29 mouse cellular contexts compared by ENCODE assay signal in the genomic region with DNA sequence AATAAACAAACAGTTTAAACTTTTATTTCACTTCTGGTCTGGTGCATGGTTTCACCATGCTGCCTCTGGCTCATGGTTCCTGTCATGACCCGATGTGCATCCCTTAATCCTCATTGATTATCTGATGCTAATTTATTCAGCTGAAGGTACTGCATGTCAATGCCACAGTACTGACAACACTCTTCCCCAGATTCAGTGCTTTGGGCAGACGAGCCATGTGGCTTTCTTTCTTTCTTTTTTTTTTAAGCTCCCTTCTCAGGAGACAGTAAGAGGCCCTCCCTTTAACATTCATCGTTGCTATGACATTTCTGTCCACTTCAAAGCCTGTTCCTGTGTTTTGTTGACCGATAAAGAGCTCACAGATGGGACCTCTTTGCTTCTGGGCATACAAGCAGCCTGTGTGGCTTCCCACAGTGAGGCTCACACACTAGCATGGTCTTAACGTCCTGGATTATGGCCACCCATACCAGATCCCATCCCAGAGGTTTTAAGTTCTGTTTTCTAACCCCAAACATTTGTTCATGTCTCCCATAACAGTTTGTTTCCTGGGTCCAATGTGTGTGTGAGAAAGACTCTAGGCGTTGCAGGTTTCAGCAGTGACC. TPM values are rescaled to one million over a fixed set of nuclear protein-coding genes. Genes with fewer than 3 reads are reported as not detected.
DNase-seq lines count a peak whose midpoint lies in the region; ATAC-seq and TF ChIP-seq lines count a peak whose summit lies in the region.
"Had no signal": no experiment of that assay in that cellular context is flagged by ENCODE, and none has a peak within 500 bp of the region (broad histone marks: within the 10 kb centered on the region; RNA-seq: fewer than 3 reads in every experiment).

No protein-coding gene starts in this region.

- H3K36me3 ChIP-seq in hindbrain, embryonic 11.5 days (ENCODE audit: control insufficient read depth, insufficient read depth, low read length) = no peaks in the 10 kb centered on the region
- H3K36me3 ChIP-seq in hindbrain, embryonic 10.5 days = peaks cover 4% of the 10 kb centered on the region
- no peaks in the 10 kb centered on the region for H3K36me3 ChIP-seq in midbrain, embryonic 12.5 days
- no peaks in the 10 kb centered on the region for H3K36me3 ChIP-seq in midbrain, embryonic 15.5 days (replicated peaks)
- H3K36me3 ChIP-seq in liver, postnatal 0 days (replicated peaks; ENCODE audit: insufficient read depth, low read length) = peaks cover 17% of the 10 kb centered on the region
- H3K36me3 ChIP-seq: forebrain, embryonic 15.5 days; hindbrain, embryonic 15.5 days had no signal

- H3K9me3 ChIP-seq in hindbrain, embryonic 11.5 days (ENCODE audit: control insufficient read depth, low read length) = no peaks in the 10 kb centered on the region
- H3K9me3 ChIP-seq in hindbrain, embryonic 10.5 days = no peaks in the 10 kb centered on the region
- H3K9me3 ChIP-seq in midbrain, embryonic 12.5 days = no peaks in the 10 kb centered on the region
- no peaks in the 10 kb centered on the region for H3K9me3 ChIP-seq in midbrain, embryonic 15.5 days
- no peaks in the 10 kb centered on the region for H3K9me3 ChIP-seq in liver, postnatal 0 days (ENCODE audit: low read length)
- H3K9me3 ChIP-seq: forebrain, embryonic 15.5 days; heart, embryonic 12.5 days; hindbrain, embryonic 15.5 days; limb, embryonic 13.5 days; megakaryocyte, embryonic 14.5 days had no signal

- WGBS in hindbrain, embryonic 11.5 days = 36% methylated on average over 6 of the region's 6 CpGs
- WGBS in hindbrain, embryonic 10.5 days = 31% methylated on average over 6 of the region's 6 CpGs
- 21% methylated on average over 6 of the region's 6 CpGs for WGBS in midbrain, embryonic 12.5 days
- WGBS in midbrain, embryonic 15.5 days = 18% methylated on average over 6 of the region's 6 CpGs
- WGBS in liver, postnatal 0 days (ENCODE audit: insufficient replicate concordance) = 46% methylated on average over 6 of the region's 6 CpGs

- no peak overlapping the region for H3K4me3 ChIP-seq in hindbrain, embryonic 11.5 days (ENCODE audit: low read depth, low read length)
- H3K4me3 ChIP-seq in hindbrain, embryonic 10.5 days = no peak overlapping the region
- H3K4me3 ChIP-seq in midbrain, embryonic 12.5 days = no peak overlapping the region
- no peak overlapping the region for H3K4me3 ChIP-seq in midbrain, embryonic 15.5 days
- no peak overlapping the region for H3K4me3 ChIP-seq in liver, postnatal 0 days (ENCODE audit: low read depth, low read length)
- H3K4me3 ChIP-seq: forebrain, embryonic 15.5 days; heart, embryonic 12.5 days; hindbrain, embryonic 15.5 days; limb, embryonic 13.5 days; megakaryocyte, embryonic 14.5 days; myocyte had no signal

- no peak overlapping the region for H3K27ac ChIP-seq in hindbrain, embryonic 11.5 days (ENCODE audit: low read depth, low read length)
- no peak overlapping the region for H3K27ac ChIP-seq in hindbrain, embryonic 10.5 days
- peak overlapping the region; percentile 49 for H3K27ac ChIP-seq in midbrain, embryonic 12.5 days (replicated peaks)
- H3K27ac ChIP-seq in midbrain, embryonic 15.5 days = no peak overlapping the region
- H3K27ac ChIP-seq in liver, postnatal 0 days (ENCODE audit: low read depth) = peak overlapping the region; percentile 75
- H3K27ac ChIP-seq: forebrain, embryonic 15.5 days; hindbrain, embryonic 15.5 days; limb, embryonic 13.5 days had no signal

- no peaks in the 10 kb centered on the region for H3K27me3 ChIP-seq in hindbrain, embryonic 11.5 days (ENCODE audit: control insufficient read depth, insufficient read depth, low read length)
- H3K27me3 ChIP-seq in hindbrain, embryonic 10.5 days (ENCODE audit: insufficient read depth, poor library complexity, severe bottlenecking) = no peaks in the 10 kb centered on the region
- no peaks in the 10 kb centered on the region for H3K27me3 ChIP-seq in midbrain, embryonic 12.5 days
- H3K27me3 ChIP-seq in midbrain, embryonic 15.5 days (replicated peaks) = no peaks in the 10 kb centered on the region
- no peaks in the 10 kb centered on the region for H3K27me3 ChIP-seq in liver, postnatal 0 days (ENCODE audit: insufficient read depth, low read length)
- H3K27me3 ChIP-seq: forebrain, embryonic 15.5 days; heart, embryonic 12.5 days; hindbrain, embryonic 15.5 days; limb, embryonic 13.5 days; megakaryocyte, embryonic 14.5 days; Patski had no signal

- no peak overlapping the region for H3K9ac ChIP-seq in hindbrain, embryonic 11.5 days (ENCODE audit: low read depth, low read length)
- no peak overlapping the region for H3K9ac ChIP-seq in midbrain, embryonic 12.5 days (replicated peaks)
- H3K9ac ChIP-seq in midbrain, embryonic 15.5 days = no peak overlapping the region
- no peak overlapping the region for H3K9ac ChIP-seq in liver, postnatal 0 days (replicated peaks)
- H3K9ac ChIP-seq: forebrain, embryonic 15.5 days; heart, embryonic 12.5 days; hindbrain, embryonic 15.5 days; limb, embryonic 13.5 days had no signal

- ATAC-seq in hindbrain, embryonic 11.5 days (ENCODE audit: low FRiP score) = peak; percentile 58; the same call in 1 of the 2 replicates
- ATAC-seq in midbrain, embryonic 12.5 days (ENCODE audit: low FRiP score, low read depth) = peak; percentile 64
- no peak for ATAC-seq in midbrain, embryonic 15.5 days (replicated peaks)
- no peak for ATAC-seq in liver, postnatal 0 days
- ATAC-seq: forebrain, embryonic 15.5 days; Patski had no signal

- no peak for DNase-seq in hindbrain, embryonic 11.5 days (ENCODE audit: low spot score)
- no peak for DNase-seq in hindbrain, embryonic 10.5 days (ENCODE audit: low spot score)
- peak; percentile 14 for DNase-seq in liver, postnatal 0 days
- DNase-seq in natural killer cell, adult 2 months (ENCODE audit: low spot score in 2 of 2) = no peak
- DNase-seq in gastrocnemius, postnatal 4 days (ENCODE audit: low spot score in 2 of 2) = no peak
- DNase-seq: adrenal gland, postnatal 10 days; cerebellum, adult 2 months; gastrocnemius, postnatal 36 days; heart, postnatal 14 days; kidney, adult 11 months; kidney, postnatal 10 days; lung, adult 18-20 months; lung, postnatal 14 days; right cerebral cortex, postnatal 4 days had no signal

- no peaks in the 10 kb centered on the region for H3K4me1 ChIP-seq in hindbrain, embryonic 11.5 days (replicated peaks; ENCODE audit: control insufficient read depth, insufficient read depth, low read length)
- peaks cover 20% of the 10 kb centered on the region for H3K4me1 ChIP-seq in hindbrain, embryonic 10.5 days (replicated peaks)
- H3K4me1 ChIP-seq in midbrain, embryonic 12.5 days = peaks cover 7% of the 10 kb centered on the region
- no peaks in the 10 kb centered on the region for H3K4me1 ChIP-seq in midbrain, embryonic 15.5 days
- H3K4me1 ChIP-seq in liver, postnatal 0 days (ENCODE audit: insufficient read depth) = peaks cover 30% of the 10 kb centered on the region
- H3K4me1 ChIP-seq: forebrain, embryonic 15.5 days; heart, embryonic 12.5 days; hindbrain, embryonic 15.5 days; limb, embryonic 13.5 days; megakaryocyte, embryonic 14.5 days had no signal

- no peak overlapping the region for H3K4me2 ChIP-seq in hindbrain, embryonic 11.5 days (replicated peaks; ENCODE audit: low read depth, low read length)
- 0 out of 2 replicates have a peak overlapping the region, but pooled peaks have one; percentile 7 for H3K4me2 ChIP-seq in midbrain, embryonic 12.5 days (replicated peaks)
- H3K4me2 ChIP-seq in midbrain, embryonic 15.5 days = no peak overlapping the region
- H3K4me2 ChIP-seq in liver, postnatal 0 days (ENCODE audit: low read depth, low read length) = no peak overlapping the region
- H3K4me2 ChIP-seq: forebrain, embryonic 15.5 days; heart, embryonic 12.5 days; hindbrain, embryonic 15.5 days; limb, embryonic 13.5 days had no signal

- TF ChIP-seq EP300 in liver, postnatal 0 days (IDR thresholded peaks at IDR 0.05; ENCODE audit: low read depth) = no peak

- TF ChIP-seq CTCF in liver, postnatal 0 days (IDR thresholded peaks at IDR 0.05; ENCODE audit: low read depth) = no peak

RNA-seq across cellular contexts. Expression of a gene that starts 17.3 kb away (rescaled TPM):
- 1.3 TPM in 1 of 2 replicates, not detected in the other for polyA plus RNA-seq in hindbrain, embryonic 11.5 days (2014; fragmentation: Nextera tagmentation; extraction: Ambion mirVana)
- polyA plus RNA-seq in hindbrain, embryonic 10.5 days (2016; fragmentation: Nextera tagmentation; extraction: Ambion mirVana) = not detected in 2 replicates
- not detected in 2 replicates for polyA plus RNA-seq in midbrain, embryonic 12.5 days (2016; fragmentation: Nextera tagmentation; extraction: Ambion mirVana)
- polyA plus RNA-seq in midbrain, embryonic 15.5 days (2015; fragmentation: Nextera tagmentation; extraction: Ambion mirVana) = 0.35 and 0.42 TPM in 2 replicates
- 22.0 and 26.1 TPM in 2 replicates for polyA plus RNA-seq in liver, postnatal 0 days (2015; fragmentation: Nextera tagmentation; extraction: Ambion mirVana)
- not detected for total RNA-seq in gastrocnemius, postnatal 4 days (2021)
- total RNA-seq: ES-E14; gastrocnemius, postnatal 36 days; heart, postnatal 14 days; layer of hippocampus, adult 18-20 months; layer of hippocampus, postnatal 25 days; left cerebral cortex, postnatal 10 days had no signal
- polyA plus RNA-seq: embryonic facial prominence, embryonic 14.5 days; forebrain, embryonic 15.5 days; myocyte; Patski had no signal

RNA-seq across cellular contexts. Expression of a gene that starts 25.0 kb away (rescaled TPM):
- not detected in 2 replicates for polyA plus RNA-seq in hindbrain, embryonic 11.5 days (2014; fragmentation: Nextera tagmentation; extraction: Ambion mirVana)
- polyA plus RNA-seq in hindbrain, embryonic 10.5 days (2016; fragmentation: Nextera tagmentation; extraction: Ambion mirVana) = not detected in 2 replicates
- not detected in 2 replicates for polyA plus RNA-seq in midbrain, embryonic 12.5 days (2016; fragmentation: Nextera tagmentation; extraction: Ambion mirVana)
- not detected in 2 replicates for polyA plus RNA-seq in midbrain, embryonic 15.5 days (2015; fragmentation: Nextera tagmentation; extraction: Ambion mirVana)
- 4.0 and 5.1 TPM in 2 replicates for polyA plus RNA-seq in liver, postnatal 0 days (2015; fragmentation: Nextera tagmentation; extraction: Ambion mirVana)
- not detected for total RNA-seq in gastrocnemius, postnatal 4 days (2021)
- total RNA-seq: ES-E14; gastrocnemius, postnatal 36 days; heart, postnatal 14 days; layer of hippocampus, adult 18-20 months; layer of hippocampus, postnatal 25 days; left cerebral cortex, postnatal 10 days; neutrophil, adult 5-6 weeks had no signal
- polyA plus RNA-seq: cerebellum, adult 2 months; embryonic facial prominence, embryonic 14.5 days; forebrain, embryonic 15.5 days; hindbrain, embryonic 15.5 days; limb, embryonic 13.5 days; myocyte; Patski had no signal

RNA-seq across cellular contexts. Expression of a gene that starts 26.6 kb away (rescaled TPM):
- polyA plus RNA-seq in hindbrain, embryonic 11.5 days (2014; fragmentation: Nextera tagmentation; extraction: Ambion mirVana) = 25.5 and 27.0 TPM in 2 replicates
- 21.5 and 26.6 TPM in 2 replicates for polyA plus RNA-seq in hindbrain, embryonic 10.5 days (2016; fragmentation: Nextera tagmentation; extraction: Ambion mirVana)
- 10.5 and 14.1 TPM in 2 replicates for polyA plus RNA-seq in midbrain, embryonic 12.5 days (2016; fragmentation: Nextera tagmentation; extraction: Ambion mirVana)
- 3.8 and 5.6 TPM in 2 replicates for polyA plus RNA-seq in midbrain, embryonic 15.5 days (2015; fragmentation: Nextera tagmentation; extraction: Ambion mirVana)
- 45.5 and 48.5 TPM in 2 replicates for polyA plus RNA-seq in liver, postnatal 0 days (2015; fragmentation: Nextera tagmentation; extraction: Ambion mirVana)
- 10 to 100 TPM; 29.4 to 29.7 TPM for total RNA-seq in gastrocnemius, postnatal 4 days (2021)
- polyA plus RNA-seq: Patski had no signal

Comparison
In these comparisons a context has a peak if more than half of its experiments do, and no peak if none do; other contexts are left out.
1. ATAC-seq: peak in hindbrain, embryonic 11.5 days (single experiment) and midbrain, embryonic 12.5 days (single experiment); none in midbrain, embryonic 15.5 days (single experiment) and liver, postnatal 0 days (single experiment).
2. H3K27ac ChIP-seq: peak in midbrain, embryonic 12.5 days (single experiment) and liver, postnatal 0 days (single experiment); none in hindbrain, embryonic 11.5 days (single experiment), hindbrain, embryonic 10.5 days (single experiment) and midbrain, embryonic 15.5 days (single experiment).